Mouse (Mus musculus) olfactory bulb, adult 2 months (tissue): ENCODE results near the gene Rps27rt.

Experiments used
- CTCF ChIP-seq: fragments of 200-500 bp; IDR thresholded peaks from 2 replicates; pipeline ENCODE4 v1.5.1; 2012; ENCODE audit warnings: low read depth, mild to moderate bottlenecking, low read length, moderate library complexity; ENCODE audit not compliant: insufficient read depth
- POLR2A ChIP-seq: fragments of 200-500 bp; IDR thresholded peaks from 2 replicates; pipeline ENCODE4 v1.6.1; 2012; ENCODE audit warnings: mild to moderate bottlenecking, low read depth, low read length, moderate library complexity; ENCODE audit not compliant: insufficient read depth

DNA sequence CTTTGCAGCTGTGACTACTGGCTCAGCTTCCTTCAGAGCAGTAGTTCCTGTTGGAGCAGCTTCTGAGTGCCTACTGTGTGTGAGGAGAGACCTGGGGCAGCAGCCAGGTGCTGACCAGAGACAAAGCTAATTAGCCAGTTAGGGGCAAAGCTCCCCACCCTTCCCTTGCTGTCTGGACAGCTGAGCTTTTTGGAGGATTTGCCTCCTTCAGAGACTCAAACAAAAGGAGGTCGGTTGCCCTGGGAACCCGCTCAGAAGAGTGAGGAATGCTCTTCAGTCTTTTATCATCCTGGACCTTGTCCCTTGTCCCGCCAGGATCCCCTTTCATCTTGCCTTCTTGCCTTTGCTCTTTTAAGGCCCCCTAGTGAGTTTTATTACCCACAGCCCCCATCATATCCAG lies 46.8 kb upstream of the Rps27rt start:
- TF ChIP-seq CTCF (no peak), POLR2A (no peak)
